Mouse (Mus musculus) layer of hippocampus, adult 2 months (tissue): Measurements from ENCODE around the gene Alx3. TPM values are rescaled to one million over a fixed set of nuclear protein-coding genes. Genes with fewer than 3 reads are reported as not detected.

Experiments used
- DNase-seq, 2 experiments: peaks; one replicate each; pipeline ENCODE4 v3.0.0; 2022; ENCODE audit warnings: low spot score in 2 of 2
- H3K27ac ChIP-seq: fragments of 200-600 bp; 2 replicates; pipeline ENCODE4 v1.8.1; 2022
- H3K4me3 ChIP-seq: fragments of 200-600 bp; 2 replicates; pipeline ENCODE4 v1.8.1; 2022; ENCODE audit warnings: mild to moderate bottlenecking
- CTCF ChIP-seq: fragments of 200-600 bp; conservative IDR thresholded peaks from 2 replicates; pipeline ENCODE4 v1.8.1; 2022; ENCODE audit warnings: antibody characterized with exemption, mild to moderate bottlenecking, moderate library complexity
- total RNA-seq, 2 experiments: library from RNA; stranded (reverse); gene quantifications; 2 replicates each; pipeline ENCODE4 v1.2.3; 2021

Gene Alx3
- total RNA-seq, 2 experiments from 2014 or later, result 0.56 to 0.84 TPM

DNA sequence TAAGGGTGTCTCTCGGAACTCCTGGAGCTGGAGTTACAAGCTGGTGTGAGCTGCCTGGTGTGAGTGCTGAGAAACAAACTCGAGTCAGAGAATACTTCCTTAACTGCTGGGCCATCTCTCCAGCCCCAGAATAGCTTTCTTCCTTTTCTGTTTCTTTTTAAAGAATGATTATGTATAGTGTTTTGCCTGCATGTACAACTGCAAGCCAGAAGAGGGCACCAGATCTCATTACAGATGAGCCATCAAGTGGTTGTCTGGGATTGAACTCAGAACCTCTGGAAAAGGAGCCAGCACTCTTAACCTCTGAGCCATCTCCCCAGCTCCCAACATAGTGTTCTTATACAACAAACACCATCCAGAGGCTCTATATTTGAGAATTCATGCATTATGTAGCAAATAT is 23.6 kb upstream of the Alx3 start:
- DNase-seq, result no peak
- peak; percentile 72 for TF ChIP-seq CTCF
- no peak overlapping the region for H3K27ac ChIP-seq
- no peak overlapping the region for H3K4me3 ChIP-seq

DNA sequence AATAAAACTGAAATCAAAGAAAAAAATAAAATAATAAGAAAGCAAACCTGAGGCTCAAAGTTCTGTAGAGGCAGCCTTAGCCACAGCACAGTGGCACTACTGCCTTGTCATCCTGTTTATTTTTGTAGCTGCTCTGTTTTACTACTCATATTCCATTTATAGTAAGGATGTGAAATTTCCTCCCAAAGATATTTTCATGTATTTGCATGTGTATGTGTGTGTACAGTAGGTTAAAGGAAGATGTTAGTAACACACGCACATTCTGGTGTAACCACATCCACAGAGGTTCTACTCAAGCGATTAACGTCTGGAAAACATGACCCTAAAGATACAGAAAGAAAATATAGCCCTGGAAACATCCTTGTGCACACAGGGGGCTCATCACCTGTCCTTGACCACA is 18.0 kb upstream of the Alx3 start:
- H3K4me3 ChIP-seq, result no peak overlapping the region
- no peak for TF ChIP-seq CTCF
- H3K27ac ChIP-seq, result no peak overlapping the region
- no peak for DNase-seq

DNA sequence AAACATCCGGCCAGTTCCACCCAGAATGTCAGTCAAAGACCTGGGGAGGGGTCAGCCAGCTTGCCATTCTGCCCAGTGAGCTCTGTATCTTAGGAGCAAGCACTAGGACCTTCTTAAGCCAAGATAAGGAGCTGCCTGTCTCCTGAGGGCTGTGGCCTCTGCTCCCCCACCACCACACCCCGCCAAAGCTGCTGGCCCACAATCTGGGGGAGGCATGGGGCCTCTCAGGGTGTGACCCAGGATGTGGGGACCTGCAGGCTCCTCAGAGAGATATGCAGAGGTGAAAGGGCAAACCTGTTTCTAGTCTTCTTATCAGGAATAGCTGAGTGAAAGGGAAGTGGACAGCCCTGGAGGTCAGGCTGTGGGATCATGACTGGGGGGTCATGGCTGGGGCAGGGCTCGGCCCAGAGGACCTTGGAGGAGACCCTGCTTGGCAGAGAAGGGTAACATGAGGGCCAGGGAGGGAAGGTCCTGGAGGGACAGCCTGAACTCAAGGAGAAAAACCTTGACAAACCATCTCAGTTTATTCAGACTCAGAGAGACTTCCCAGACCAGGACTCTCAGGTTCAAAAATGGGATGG is 16.9 kb upstream of the Alx3 start:
- H3K27ac ChIP-seq, result no peak overlapping the region
- no peak for TF ChIP-seq CTCF
- H3K4me3 ChIP-seq, result no peak overlapping the region
- DNase-seq, result no peak

DNA sequence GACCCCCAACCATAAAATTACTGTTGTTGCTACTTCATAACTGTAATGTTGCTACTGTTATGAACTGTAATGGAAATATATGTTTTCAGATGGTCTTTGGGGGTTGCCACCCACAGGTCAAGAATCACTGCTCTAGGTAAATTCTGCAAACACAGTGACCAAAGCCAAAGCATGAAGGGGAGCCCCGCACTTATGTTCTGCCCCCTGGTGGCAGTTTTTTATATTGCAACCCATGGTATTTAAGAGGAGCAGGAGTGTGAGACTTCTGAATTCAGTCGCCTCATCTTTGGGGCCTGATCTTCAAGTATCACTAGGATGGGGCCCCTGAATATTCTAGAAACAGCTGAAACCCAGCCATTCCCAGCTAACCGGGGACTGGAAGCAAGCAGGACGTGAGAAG is 15.4 kb upstream of the Alx3 start:
- H3K27ac ChIP-seq, result no peak overlapping the region
- H3K4me3 ChIP-seq, result no peak overlapping the region
- peak; percentile 93 for TF ChIP-seq CTCF
- peak; percentile 54 to 85 for DNase-seq

DNA sequence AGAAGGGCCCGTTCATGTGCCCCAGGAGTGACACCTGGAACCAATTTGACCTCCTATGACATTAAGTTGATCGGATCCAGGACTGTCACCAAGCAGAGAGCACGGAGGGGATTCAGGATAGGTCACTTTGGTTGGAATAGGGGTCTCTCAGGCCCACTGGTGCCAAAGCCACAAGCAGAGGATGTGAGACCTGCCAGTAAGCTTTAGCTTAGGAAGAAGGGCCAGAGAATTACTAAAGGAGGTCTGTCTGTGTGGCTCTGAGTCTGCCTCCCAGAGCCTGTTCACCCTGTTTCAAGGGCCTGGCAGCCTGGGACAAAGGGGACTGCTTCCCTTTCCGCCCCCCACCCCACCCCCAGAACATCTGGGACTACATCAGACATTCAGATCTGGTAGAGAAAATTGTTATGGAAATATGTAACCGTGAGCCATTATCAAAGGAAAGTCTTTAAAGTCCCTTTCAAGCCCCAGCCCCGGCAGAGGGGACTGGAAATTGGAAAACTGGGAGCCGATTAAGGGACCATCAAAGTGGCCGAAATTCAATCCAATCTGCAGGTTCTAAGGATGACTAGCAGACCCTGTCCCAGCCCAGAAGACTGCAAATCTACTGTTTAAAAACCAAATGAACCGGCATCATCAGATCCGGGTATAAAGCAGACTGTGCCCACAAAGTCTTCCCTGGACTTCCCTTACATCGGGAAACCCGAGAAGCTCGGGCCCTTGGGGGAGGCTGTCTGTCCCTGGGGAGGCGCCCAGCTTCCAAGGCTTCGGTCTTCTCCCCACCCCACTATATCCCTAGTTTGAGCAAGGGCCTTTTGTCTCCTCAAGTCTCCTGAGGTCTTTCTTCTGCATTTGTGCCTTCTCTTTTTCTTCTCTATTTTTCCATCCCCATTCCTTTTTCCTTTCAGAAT is 13.5 kb upstream of the Alx3 start:
- Histone ChIP-seq H3K27ac (no peak overlapping the region), H3K4me3 (no peak overlapping the region)
- no peak for TF ChIP-seq CTCF
- no peak for DNase-seq

DNA sequence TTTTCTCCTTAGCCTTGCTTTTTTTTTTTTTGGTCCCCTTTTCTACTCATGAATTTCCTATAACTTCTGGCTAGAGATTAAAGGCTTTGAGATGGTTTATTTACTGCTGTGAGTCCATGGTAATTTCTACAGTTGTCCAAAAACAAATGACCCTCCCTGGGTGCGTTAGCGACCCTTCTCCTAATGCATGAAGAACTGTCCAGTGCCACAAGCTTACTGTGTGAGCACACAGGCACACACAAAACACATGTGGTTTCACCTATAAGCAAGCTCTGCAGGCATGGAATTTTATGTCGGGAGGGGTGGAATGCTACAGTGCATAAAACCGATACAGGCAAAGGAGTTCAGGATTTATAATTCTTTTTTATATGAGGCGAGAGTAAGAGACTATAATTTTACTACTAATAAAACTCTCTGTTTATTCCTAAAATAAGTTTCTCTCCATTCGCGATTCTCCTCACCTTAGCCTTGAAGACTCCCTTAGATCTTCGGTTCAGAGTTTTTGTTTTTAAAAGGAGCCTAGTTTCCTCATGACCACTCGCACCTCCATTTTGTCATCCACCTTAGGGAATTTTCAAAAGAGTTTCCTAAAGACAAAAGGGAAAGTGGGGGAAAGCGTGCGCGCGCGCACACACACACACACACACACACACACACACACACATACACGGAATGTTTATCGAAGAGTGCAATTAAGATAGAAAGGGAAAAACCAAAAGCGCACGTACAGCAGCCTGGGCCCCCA is 12.5 kb upstream of the Alx3 start:
- TF ChIP-seq CTCF, result no peak
- DNase-seq, result no peak
- H3K27ac ChIP-seq, result no peak overlapping the region
- H3K4me3 ChIP-seq, result no peak overlapping the region; the same call in 1 of the 2 replicates

DNA sequence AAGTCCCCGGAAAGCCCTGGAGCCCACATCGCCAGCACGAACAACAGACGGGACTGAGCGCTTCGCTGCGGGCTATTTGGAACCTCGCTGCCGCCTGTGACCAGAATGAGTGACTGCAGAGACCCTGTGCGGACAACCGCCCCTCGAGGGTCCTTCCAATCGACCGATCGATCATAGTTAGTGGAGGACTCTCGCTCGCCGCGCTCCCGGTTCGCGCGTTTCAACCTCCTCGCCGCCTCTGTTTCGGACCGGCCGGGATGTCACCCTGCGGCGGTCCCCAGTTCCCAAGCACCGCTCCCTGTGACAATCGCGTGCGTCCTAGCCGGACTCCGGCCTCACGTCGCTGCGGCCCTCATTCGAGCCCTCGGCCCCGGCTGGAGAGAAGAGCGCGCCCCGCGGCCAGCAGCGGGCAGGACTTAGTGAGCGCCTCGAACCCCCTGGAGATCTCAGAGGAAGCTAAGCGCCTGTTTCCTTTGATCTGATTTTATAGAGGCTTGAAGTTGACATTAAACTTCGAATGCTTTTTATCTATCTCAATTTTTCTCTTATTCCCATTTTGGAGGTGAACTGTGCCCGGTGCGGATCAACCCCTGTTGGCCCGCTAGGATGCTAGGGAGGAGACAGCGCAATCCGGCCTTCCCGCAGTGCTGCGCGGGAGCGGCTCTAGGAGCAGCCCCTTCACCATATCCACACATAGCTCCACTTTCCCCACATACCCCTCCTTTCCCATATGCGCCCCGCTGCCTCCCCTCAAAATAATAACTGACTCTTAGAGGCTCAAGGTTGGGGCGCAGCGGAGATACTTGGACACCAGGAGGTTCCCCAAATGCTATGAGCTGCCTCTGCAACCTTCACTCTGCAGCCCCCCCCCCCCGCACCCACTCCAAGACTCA is 11.7 kb upstream of the Alx3 start:
- no peak overlapping the region for H3K27ac ChIP-seq
- H3K4me3 ChIP-seq, result peak overlapping the region; percentile 33
- TF ChIP-seq CTCF, result no peak
- DNase-seq, result no peak

DNA sequence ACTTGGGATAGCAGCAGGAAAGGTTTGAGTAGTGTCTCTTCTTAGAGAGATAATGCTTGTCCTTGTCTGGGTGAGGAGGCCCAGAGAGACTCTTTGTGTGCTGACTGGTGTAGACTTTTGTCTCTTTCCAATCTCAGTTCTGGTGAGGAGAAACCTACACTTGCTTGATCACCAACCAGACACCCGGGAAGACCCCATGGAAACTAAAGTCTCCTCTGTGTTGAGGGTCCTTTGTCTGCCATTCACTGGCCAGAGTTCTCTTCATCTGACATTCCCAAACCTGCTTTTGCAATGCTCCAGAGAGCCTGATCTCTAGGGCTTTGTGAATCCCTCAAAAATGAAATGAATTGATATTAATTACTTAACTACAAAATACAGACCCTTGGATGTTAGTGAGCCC is 10.9 kb upstream of the Alx3 start:
- no peak for DNase-seq
- H3K27ac ChIP-seq, result no peak overlapping the region
- no peak overlapping the region for H3K4me3 ChIP-seq
- no peak for TF ChIP-seq CTCF

DNA sequence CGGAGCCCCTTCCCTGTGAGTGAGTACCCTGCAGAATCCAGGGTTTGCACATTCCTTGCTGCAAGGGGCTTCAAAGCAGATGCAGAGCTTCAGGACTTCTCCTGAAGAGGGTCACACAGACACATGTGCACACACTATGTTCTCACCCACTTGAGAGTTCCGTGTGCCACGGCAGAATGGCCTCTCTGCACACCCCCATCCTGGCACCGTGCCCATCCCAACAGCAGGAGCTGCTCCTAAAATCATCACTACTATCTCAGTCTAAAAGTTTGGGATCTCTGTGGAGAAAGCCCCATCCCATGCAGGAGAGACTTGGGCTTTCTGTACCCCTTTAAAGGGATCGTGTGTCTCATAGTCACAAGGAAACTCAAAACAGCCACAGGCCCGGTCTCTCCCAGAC is 8.3 kb upstream of the Alx3 start:
- no peak for TF ChIP-seq CTCF
- DNase-seq, result no peak
- no peak overlapping the region for H3K4me3 ChIP-seq
- H3K27ac ChIP-seq, result no peak overlapping the region

DNA sequence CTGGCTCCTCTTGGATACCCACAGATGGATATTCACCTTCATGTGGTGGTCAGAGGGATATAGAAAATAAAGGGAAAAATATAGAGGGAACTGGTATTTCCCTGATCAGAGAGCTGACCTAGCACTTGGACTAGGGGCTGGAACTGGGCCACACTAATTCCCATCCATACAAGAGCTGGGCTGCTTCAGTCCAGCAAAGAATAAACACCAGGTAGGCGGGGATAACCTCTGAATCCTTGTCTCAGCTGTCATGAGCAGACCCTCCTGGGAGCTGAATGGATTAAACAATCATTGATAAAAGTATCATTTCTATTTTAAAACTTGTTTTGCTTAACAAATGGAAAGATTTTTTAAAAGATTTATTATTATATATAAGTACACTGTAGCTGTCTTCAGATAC is 3.2 kb upstream of the Alx3 start:
- no peak overlapping the region for H3K27ac ChIP-seq
- no peak overlapping the region for H3K4me3 ChIP-seq
- DNase-seq, result no peak
- no peak for TF ChIP-seq CTCF

DNA sequence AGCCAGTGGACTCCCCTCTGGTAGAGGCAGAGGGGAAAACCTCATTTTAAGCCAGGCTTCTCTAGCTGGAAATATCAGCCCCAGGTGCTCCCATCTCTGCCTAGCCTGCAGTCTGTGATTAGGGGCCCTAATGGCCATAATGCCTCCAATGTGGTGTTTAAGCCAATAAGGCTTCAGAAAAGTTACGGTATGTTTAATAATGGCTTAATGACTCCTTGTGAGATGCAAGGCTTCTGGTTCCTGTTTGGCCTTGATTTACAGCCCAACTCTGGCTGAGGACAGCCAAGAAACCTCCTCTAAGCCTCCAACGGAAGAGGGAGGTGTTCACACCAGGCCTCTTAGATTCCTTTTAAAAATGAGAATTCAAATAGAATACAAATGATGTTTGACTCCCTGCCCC is 1.2 kb upstream of the Alx3 start:
- Histone ChIP-seq H3K4me3 (no peak overlapping the region), H3K27ac (no peak overlapping the region)
- DNase-seq, result no peak
- TF ChIP-seq CTCF, result no peak

DNA sequence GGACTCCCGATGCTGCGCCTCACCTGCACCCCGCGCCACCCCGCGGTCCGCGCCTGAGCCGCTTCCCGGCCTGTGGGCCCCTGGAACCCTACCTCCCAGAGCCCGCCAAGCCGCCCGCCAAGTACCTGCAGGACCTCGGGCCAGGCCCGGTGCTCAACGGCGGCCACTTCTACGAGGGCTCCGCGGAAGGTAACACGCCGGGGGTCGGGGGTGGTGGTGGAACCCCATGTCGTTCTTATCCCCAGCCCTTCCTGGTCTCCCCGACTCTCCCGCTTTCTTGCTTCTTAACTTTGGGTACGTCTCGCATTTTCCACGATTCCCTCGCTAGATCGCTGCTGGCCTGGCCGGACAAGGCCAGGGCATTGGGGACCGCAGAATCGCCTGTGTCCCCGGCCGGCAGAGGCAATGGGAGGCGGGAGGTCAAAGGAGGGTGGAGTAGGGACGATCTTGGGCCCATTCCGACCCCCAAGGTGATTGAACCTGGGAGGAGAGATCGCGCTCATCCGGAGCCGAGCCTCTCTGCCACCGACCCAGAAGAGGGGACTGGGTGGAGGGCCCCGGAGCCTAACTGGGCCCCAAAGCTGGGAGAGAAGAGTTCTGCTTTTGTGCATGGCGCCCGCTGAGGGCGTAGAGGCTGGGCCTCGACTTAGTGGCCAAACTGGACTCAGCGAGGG is 570 bp downstream of the Alx3 start:
- no peak for DNase-seq
- TF ChIP-seq CTCF, result no peak
- Histone ChIP-seq H3K4me3 (peak overlapping the region; percentile 24; the same call in 1 of the 2 replicates), H3K27ac (no peak overlapping the region)
